Mouse (Mus musculus): Measurements from ENCODE around the gene Lingo2.

- TF ChIP-seq POLR2A (IDR thresholded peaks at IDR 0.05; ENCODE audit: low read depth, low read length) (no peak), CHD2 (IDR thresholded peaks at IDR 0.05; ENCODE audit: low read length) (no peak), GABPA (IDR thresholded peaks at IDR 0.05; ENCODE audit: insufficient replicate concordance, low read depth, low read length) (no peak), MAX (IDR thresholded peaks at IDR 0.05; ENCODE audit: low read length) (no peak), ELF1 (IDR thresholded peaks at IDR 0.05; ENCODE audit: low read depth, low read length) (no peak)
Observed at GRCm38 (mm10) chr4:35752121-35752860, 1199.3 kb downstream of the Lingo2 start.
